Mouse (Mus musculus): Measurements from ENCODE around the gene Btg2. TPM values are rescaled to one million over a fixed set of nuclear protein-coding genes. Genes with fewer than 3 reads are reported as not detected.

Btg2 gene
- polyA plus RNA-seq, 1 experiment = 10.2 TPM

DNA sequence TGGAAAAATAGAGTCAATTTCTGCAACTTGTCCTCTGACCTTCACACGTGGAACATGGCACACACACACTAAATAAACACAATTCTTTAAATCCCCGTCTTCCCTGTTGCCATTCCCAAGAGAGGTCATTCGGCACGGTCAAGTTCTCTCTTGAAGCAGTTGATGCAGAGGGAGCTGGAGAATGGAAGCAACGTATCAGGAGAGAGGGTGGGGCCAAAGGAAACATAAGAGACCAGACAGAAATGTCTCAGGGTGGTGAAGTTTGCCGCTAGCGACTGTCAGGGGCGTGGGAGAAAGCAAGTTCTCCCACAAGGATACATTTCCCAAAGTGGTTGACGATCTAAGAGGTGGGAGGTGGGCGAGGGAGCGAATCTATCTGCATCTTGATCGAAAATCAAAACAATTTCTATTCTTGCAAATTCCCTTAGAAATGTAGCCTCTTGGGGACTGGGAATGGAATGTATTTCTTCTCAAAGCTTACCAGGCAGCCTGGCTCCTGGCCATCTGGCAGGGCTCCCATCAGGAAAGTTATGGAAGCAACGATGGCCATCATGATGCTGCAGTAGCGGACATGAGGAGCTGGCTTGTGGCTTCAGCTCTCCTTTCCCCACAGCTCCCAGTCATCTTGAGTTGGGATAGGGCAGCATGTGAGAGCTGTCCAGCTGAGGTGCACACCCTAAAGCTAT lies 50.6 kb downstream of the Btg2 start:
- H3K4me3 ChIP-seq (ENCODE audit: insufficient read depth, poor library complexity, severe bottlenecking) = no peak overlapping the region
- TF ChIP-seq MYOG (IDR thresholded peaks at IDR 0.05; ENCODE audit: control insufficient read depth, extremely low read depth, insufficient read length) = no peak
- no peak for TF ChIP-seq MYOD1 (IDR thresholded peaks at IDR 0.05; ENCODE audit: control insufficient read depth, insufficient read length, low read depth)
- TF ChIP-seq CEBPB (IDR thresholded peaks at IDR 0.05; ENCODE audit: low read depth) = no peak
- no peak for TF ChIP-seq USF1 (IDR thresholded peaks at IDR 0.05; ENCODE audit: low read depth)
- no peak for TF ChIP-seq FOSL1 (IDR thresholded peaks at IDR 0.05; ENCODE audit: insufficient read depth, low read length, poor library complexity, severe bottlenecking)
- no peak for TF ChIP-seq CTCF (IDR thresholded peaks at IDR 0.05; ENCODE audit: control insufficient read depth, insufficient read depth, insufficient read length)
- no peak for TF ChIP-seq MAX (IDR thresholded peaks at IDR 0.05)
- H3ac ChIP-seq (ENCODE audit: control insufficient read depth, insufficient read length, low read depth) = no peak overlapping the region

DNA sequence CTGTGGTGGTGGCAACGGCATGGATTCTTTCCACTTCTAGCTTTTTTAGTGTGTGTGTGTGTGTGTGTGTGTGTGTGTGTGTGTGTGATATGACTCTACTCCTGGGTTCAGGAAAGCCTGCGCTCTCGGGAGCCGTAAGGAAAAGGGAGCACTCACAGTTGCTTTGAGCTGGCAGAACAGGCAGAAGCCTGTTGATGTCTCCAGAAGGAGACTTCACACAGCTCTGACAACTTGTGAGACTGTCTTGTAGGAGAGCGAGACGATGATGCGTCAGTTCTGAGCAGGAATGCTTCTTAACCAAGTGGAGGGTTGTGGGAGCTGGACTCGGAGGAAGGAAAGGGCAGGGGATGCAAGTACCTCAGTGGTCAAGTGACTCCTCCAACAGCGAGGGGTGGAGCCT lies 52.2 kb downstream of the Btg2 start:
- Histone ChIP-seq H3K27me3 (ENCODE audit: control insufficient read depth, insufficient read depth, insufficient read length) (peaks cover 18% of the 10 kb centered on the region), H3K79me3 (ENCODE audit: low read depth) (no peaks in the 10 kb centered on the region), H3K4me3 (ENCODE audit: insufficient read depth, poor library complexity, severe bottlenecking) (no peak overlapping the region), H3K36me3 (ENCODE audit: control insufficient read depth, insufficient read depth) (no peaks in the 10 kb centered on the region), H3ac (ENCODE audit: control insufficient read depth, insufficient read length, low read depth) (no peak overlapping the region), H3K79me2 (ENCODE audit: control insufficient read depth, insufficient read depth) (no peaks in the 10 kb centered on the region)
- TF ChIP-seq MAX (IDR thresholded peaks at IDR 0.05) (no peak), MYOD1 (IDR thresholded peaks at IDR 0.05; ENCODE audit: control insufficient read depth, insufficient read length, low read depth) (no peak), USF1 (IDR thresholded peaks at IDR 0.05; ENCODE audit: low read depth) (no peak), CEBPB (IDR thresholded peaks at IDR 0.05; ENCODE audit: low read depth) (no peak), FOSL1 (IDR thresholded peaks at IDR 0.05; ENCODE audit: insufficient read depth, low read length, poor library complexity, severe bottlenecking) (no peak), CTCF (IDR thresholded peaks at IDR 0.05; ENCODE audit: control insufficient read depth, insufficient read depth, insufficient read length) (no peak), MYOG (IDR thresholded peaks at IDR 0.05; ENCODE audit: control insufficient read depth, extremely low read depth, insufficient read length) (no peak)

More for the DNA sequence above, 50.6 kb downstream of the Btg2 start:
- Histone ChIP-seq H3K79me2 (ENCODE audit: control insufficient read depth, insufficient read depth) (no peaks in the 10 kb centered on the region), H3K79me3 (ENCODE audit: low read depth) (no peaks in the 10 kb centered on the region), H3K27me3 (ENCODE audit: control insufficient read depth, insufficient read depth, insufficient read length) (peaks cover 15% of the 10 kb centered on the region), H3K36me3 (ENCODE audit: control insufficient read depth, insufficient read depth) (no peaks in the 10 kb centered on the region)

DNA sequence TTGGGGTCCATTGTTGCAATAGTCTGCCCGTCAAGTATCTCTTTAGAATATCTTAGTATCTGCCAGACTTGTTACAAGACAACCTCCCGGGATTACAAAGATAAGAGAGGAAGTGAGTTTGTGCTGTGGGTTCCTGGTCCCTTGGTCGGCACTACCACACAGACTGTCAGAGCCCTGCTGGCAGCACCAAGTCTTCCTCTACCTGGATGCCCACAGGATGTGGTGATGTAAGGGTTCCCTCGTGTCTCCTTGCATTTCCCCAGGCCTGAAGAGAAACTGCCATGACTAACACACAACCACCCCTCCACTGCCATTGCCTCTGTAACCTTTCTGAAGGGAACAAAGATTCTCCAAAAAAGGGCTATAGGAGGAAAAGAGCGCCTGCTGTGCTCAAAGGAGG lies 52.9 kb downstream of the Btg2 start:
- Histone ChIP-seq H3K4me3 (ENCODE audit: insufficient read depth, poor library complexity, severe bottlenecking) (no peak overlapping the region), H3ac (ENCODE audit: control insufficient read depth, insufficient read length, low read depth) (no peak overlapping the region), H3K79me3 (ENCODE audit: low read depth) (no peaks in the 10 kb centered on the region), H3K79me2 (ENCODE audit: control insufficient read depth, insufficient read depth) (no peaks in the 10 kb centered on the region), H3K27me3 (ENCODE audit: control insufficient read depth, insufficient read depth, insufficient read length) (peaks cover 26% of the 10 kb centered on the region), H3K36me3 (ENCODE audit: control insufficient read depth, insufficient read depth) (no peaks in the 10 kb centered on the region)
- TF ChIP-seq USF1 (IDR thresholded peaks at IDR 0.05; ENCODE audit: low read depth) = no peak
- TF ChIP-seq CEBPB (IDR thresholded peaks at IDR 0.05; ENCODE audit: low read depth) = no peak
- TF ChIP-seq MYOD1 (IDR thresholded peaks at IDR 0.05; ENCODE audit: control insufficient read depth, insufficient read length, low read depth) = no peak
- TF ChIP-seq FOSL1 (IDR thresholded peaks at IDR 0.05; ENCODE audit: insufficient read depth, low read length, poor library complexity, severe bottlenecking) = no peak
- no peak for TF ChIP-seq MAX (IDR thresholded peaks at IDR 0.05)
- TF ChIP-seq CTCF (IDR thresholded peaks at IDR 0.05; ENCODE audit: control insufficient read depth, insufficient read depth, insufficient read length) = no peak
- TF ChIP-seq MYOG (IDR thresholded peaks at IDR 0.05; ENCODE audit: control insufficient read depth, extremely low read depth, insufficient read length) = no peak

Other genes with a start within 250 kb of the Btg2 start
- gene Optc, start 171.1 kb downstream of the Btg2 start, polyA plus RNA-seq (2012; fragmentation: generic; extraction: Trizol) = 0.27 TPM
- gene Prelp, start 157.7 kb downstream of the Btg2 start, polyA plus RNA-seq (2012; fragmentation: generic; extraction: Trizol) = 0.07 TPM
- gene Fmod, start 41.9 kb downstream of the Btg2 start, polyA plus RNA-seq (2012; fragmentation: generic; extraction: Trizol) = 0.53 TPM
- 0.02 TPM for gene Chit1, start 32.1 kb upstream of the Btg2 start, polyA plus RNA-seq (2012; fragmentation: generic; extraction: Trizol)
- 0.08 TPM for gene Chil1, start 103.1 kb upstream of the Btg2 start, polyA plus RNA-seq (2012; fragmentation: generic; extraction: Trizol)
- gene Mybph, start 114.3 kb upstream of the Btg2 start, polyA plus RNA-seq (2012; fragmentation: generic; extraction: Trizol) = 1.4 TPM
- gene Adora1, start 156.3 kb upstream of the Btg2 start, polyA plus RNA-seq (2012; fragmentation: generic; extraction: Trizol) = 0.05 TPM
- 22.0 TPM for gene Myog, start 210.9 kb upstream of the Btg2 start, polyA plus RNA-seq (2012; fragmentation: generic; extraction: Trizol)